Mouse (Mus musculus) thymus, postnatal 0 days (tissue): ENCODE measurements at regions not wholly inside any gene's neighbourhood (a gene's known extent, or its start where the extent isn't known, plus 50 kb on each side); places are given as distances from the start of the nearest gene placed in this dataset.
"Not testable (repeated sequence)": the region's sequence is repeated elsewhere in the genome, so short reads cannot be mapped to it uniquely, and the experiment has no call there.

Experiments
- DNase-seq: peaks from one replicate; pipeline ENCODE4 v3.0.0-alpha.2; 2015; ENCODE audit warnings: low spot score

DNA sequence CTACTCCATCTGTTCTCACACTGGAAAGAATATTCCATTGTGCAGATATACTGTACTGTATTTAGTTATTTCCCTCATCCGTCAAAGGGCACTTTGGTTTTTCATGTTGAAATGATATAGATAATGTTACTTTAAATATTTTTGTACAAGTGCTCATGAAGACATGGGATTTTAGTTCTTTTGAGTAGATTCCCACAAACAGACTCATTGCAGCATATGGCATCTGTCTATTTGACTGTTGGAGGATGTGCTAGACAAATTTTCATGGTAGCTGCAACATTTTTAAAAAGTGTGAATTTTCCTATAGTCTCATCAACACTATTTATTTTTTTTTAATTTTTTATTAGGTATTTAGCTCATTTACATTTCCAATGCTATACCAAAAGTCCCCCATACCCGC lies 502.5 kb downstream of the Hdgfl1 start:
- DNase-seq, result no peak

DNA sequence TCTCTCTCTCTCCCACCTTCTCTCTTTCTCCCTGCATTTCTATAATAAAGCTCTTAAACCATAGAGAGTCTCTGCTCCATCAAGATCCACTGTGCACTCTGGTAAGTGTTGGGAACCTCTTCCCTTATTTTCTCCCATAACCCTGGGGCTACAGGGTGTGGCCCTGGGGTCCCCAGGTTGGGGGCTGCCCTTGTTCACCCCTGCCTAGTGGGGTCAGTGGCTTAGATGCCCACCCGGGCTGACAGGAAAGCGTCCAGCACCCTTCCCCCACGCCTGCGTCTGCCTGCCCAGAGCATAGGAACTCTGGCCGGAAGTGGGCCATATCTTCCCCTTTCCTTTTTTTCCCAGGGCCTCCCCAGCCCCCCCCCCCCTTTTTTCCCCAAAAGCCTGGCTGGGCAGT lies 534.0 kb downstream of the Hdgfl1 start:
- DNase-seq, result no peak

DNA sequence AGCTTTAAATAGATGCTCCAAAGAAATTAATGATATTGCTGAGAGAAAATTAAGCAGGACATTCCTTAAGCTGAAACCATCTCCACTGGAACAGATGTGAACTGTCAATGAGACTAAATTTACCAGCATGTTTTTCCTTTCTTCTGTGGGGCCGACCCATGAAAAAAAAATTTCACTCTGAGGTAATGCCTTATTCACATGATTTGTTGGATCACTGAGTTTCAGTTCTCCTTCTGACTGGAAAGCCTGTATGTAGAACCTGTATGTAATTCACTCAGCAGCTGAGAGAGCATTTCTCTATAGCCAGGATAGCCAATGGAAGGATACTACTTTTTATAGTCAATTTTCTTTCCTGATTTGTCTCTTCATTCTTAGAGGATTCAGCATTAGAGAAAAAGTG lies 535.3 kb downstream of the Hdgfl1 start:
- no peak for DNase-seq

DNA sequence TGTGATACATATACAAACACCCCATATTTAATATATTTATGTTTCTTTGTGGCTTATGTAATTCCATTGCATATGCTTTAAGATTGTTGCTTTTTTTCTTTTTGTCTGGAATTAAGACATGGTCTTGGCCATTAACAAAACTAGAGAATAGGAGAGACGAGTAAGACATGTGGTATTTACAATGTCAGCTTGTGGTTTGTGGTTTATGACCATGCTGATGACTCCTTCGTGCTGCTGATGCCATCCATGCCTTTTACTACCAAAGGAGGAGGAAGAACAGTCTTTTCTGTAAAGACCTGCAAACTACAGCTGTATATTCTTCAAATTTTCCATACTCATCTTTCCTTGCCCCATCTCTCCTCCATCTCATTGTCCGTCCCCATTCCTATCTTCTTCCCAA lies 552.7 kb downstream of the Hdgfl1 start:
- DNase-seq, result no peak

DNA sequence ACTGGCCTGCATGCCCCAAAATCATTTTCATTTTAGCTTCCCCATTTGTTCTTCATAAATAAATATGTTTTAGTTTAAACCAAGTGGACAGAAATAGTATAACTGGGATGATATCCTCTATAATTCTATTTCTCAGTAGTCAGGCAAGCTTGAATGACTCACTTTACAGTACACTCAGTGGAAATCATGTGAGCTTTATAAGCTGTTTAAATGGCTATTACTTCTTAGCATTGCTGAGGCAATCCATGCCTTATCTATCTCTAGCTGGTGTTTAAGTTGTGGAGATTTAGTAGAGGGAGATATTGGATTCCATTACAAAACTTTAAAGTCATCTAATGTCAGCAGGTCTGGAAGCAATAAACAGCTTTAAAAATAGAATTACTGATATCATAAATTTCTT lies 553.4 kb downstream of the Hdgfl1 start:
- no peak for DNase-seq

DNA sequence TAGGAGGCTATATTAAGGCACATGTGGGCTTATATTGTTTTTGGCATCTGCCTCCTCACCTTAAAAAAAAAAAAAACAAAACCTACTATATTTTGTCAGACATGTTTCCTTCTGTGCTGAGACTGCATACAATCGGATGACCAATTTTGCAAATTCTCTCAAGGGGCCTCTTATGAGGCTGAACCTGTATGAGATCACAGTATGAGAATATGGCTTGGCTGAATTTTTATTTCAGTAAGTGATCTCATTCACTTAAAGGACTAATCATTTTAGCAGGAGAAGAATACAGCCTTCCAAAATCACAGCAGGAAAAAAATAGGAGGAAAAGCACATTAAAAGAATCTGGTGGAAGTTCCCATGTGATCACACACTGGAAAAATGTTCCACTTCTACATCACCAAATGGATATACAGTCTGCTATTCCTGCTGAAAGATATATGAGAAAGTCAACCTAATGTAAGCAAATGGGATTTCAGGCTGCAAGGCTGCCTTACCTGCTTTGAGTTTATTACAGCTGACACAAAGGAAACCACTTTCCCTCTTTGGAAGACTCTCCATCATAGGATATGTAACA lies 564.3 kb downstream of the Hdgfl1 start:
- no peak for DNase-seq

DNA sequence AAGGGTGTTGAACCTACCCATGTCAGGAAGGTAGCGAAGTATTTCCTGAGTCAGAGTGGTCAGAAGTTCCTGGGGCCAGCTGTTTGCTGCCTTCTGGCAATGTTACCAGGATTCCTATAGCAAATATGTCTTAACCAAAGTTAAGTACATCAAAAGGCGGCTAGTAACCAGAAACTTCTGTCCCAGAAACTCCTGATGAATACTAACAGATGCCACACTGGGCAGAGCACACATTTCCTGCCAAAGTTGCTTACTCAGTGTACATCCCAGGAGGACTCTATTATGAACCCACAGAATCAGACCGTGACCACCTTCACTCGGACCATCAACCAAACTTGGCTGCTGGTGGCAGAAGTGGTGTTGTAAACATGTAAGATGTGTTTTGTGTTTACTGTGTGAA lies 575.3 kb downstream of the Hdgfl1 start:
- DNase-seq, result no peak

DNA sequence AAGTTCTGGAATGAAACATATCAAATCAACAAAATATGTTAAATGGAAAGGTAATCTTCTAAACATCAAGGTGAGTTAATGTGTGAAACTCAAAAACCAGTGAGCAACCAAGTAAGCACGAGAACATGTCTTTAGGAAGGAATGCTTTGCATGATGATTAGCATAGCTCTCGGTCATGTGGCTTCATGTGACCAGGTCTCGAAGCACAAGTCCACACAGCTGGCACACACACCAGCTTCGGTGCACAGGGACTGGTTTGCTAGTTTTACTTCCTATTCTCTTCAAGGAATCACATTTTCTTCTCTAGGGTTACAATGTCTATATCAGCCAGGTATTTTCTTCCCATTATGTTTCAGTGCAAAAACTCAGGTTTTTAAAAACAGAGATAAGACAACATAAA lies 586.1 kb downstream of the Hdgfl1 start:
- no peak for DNase-seq

DNA sequence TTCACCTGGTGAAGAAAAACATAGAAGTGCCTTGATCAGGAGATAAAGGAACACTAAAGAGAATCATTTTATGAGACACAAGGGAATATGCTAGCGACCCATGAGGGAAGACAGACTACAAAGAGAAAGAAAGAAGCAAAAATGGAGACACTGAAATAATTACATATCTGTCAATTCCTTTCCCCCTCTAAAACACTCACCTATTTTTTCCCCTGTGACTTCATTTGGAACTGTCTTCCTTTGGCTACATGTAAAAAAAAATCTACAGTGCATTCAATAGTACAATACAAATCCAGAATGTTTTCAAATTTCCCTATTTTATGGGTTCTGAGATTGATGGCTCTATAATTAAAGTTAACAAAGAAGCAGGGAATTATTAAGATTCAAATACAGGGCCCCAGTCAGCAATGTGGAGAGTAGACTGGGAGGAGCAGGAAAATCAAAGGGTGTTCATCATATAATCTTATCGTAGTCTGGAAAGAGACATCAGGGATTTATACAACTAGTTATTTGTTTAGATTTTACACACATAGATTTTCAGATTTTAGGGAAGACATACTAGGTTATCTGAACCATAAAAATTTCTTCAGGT lies 598.0 kb downstream of the Hdgfl1 start:
- DNase-seq, result no peak

DNA sequence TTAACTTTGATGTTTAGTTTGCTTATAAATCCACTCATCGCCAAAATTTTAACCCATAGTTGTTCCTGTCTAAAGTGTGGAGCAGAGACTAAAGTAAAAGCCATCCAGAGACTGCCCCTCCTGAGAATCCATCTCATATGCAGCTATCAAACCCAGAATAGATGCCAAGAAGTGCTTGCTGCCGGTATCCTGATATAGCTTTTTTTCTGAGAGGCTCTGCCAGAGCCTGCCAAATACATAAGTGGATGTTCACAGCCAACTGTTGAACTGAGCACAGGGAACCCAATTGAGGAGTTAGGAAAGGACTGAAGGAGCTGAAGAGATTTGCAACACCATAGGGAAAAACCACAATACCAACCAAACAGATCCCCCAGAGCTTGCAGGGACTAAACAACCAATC lies 600.3 kb downstream of the Hdgfl1 start:
- no peak for DNase-seq

DNA sequence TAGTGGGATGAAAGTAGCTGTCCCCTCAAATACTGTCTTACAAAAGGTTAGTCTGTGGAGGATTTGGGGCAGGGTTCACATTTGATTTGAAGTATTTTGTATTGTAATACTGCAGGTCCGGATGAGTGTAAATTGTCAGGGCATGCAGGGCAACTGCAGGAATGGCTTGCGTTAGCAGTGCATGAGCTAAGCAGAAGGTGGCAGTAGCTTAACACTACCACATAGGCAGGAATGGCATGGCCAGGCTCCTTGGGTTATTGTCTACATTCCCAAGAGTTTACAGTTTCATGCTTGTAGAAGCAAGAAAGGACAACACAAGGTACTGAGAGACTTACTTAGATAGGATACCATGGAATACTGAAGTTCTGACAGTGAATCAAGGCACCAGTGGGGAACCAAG lies 611.3 kb downstream of the Hdgfl1 start:
- no peak for DNase-seq

DNA sequence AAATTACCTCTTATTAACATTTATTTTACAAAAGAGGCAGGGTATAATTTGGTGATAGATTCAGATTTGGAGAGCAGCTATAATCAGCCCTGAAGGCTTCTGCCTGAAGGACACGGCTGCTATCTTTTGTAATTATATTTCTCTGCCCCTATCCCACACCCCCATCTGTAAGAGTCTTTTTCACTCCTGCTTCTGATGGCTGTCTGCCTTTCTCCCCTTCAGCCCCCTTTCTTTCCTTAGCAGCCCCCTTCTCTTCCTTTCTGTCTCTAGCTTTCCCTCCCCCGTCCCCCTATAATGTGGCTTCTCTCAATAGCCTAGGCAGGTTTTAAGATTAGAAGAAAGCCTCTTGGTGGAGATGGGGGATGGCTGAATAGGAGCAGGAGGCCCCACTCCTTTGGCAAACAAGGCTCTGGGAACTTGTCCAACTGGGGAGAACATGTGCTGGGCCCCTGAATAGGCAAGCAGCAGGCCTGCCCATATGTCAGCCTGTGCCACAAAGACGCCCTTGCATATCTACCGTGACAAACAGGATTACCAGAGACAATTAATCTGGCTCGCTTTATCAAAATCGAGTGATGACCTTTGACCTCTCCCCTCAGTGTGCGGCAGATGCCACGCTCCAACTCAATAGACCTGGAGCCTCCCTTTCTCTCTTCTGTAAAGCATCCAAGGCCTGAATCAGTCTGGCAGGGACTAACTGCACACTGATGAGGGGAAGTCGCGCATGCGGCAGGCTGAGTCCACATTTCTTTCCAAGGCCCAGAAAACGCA lies 615.1 kb downstream of the Hdgfl1 start:
- no peak for DNase-seq

DNA sequence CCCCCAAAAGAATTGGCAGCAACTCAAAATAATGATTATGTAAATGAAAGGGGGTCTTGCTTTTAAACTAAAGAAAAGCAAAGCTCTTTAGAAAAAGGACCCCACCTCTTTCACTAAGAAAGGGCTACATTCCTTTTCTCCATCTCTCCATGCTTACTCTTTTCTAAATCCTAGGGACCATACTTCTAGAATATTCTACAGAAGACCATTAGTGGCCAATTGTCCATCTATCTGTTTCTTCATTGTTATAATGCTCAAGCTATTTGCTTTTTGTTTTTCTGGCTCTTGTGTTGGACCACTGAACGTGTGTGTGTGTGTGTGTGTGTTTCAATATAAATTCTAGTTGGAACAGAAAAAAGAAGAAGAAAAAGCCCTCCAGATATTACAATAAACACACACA lies 615.7 kb downstream of the Hdgfl1 start:
- DNase-seq, result no peak

DNA sequence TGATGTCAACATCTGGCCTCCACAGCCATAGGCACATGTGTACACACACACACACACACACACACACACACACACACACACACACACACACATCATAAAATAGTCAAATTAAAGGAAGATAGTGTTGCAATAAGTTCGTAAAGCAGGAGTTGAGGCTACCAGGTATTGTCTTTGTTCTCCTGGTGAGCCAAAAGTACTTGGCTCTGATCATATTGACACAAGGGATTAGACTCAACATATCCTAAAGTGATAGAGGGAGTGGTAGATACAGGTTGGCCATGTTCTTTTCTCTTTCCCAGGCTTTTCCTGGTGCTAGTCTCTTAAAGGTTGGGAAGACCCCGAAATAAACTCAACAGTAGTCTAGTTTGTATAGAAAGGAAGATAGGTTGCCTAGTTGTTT lies 616.9 kb downstream of the Hdgfl1 start:
- DNase-seq, result no peak

DNA sequence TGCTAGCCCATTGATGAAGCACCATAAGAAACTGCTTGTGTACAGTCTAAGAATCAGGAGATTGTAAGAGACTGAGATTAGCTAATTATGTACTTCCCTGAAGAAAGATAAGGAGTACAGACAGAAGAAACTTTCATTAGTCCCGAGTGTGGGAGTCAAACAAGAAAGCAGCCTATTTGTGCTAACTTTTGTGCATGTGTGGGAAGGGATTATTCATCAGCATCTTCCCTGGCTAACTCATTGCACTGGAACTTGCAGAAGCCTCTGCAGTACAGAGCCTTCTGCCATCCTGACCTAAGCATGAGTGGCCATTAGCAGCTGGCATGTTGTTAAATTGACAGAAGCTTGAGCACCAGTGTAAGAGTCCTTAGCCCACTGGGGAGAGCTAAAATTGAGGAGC lies 619.5 kb downstream of the Hdgfl1 start:
- no peak for DNase-seq

DNA sequence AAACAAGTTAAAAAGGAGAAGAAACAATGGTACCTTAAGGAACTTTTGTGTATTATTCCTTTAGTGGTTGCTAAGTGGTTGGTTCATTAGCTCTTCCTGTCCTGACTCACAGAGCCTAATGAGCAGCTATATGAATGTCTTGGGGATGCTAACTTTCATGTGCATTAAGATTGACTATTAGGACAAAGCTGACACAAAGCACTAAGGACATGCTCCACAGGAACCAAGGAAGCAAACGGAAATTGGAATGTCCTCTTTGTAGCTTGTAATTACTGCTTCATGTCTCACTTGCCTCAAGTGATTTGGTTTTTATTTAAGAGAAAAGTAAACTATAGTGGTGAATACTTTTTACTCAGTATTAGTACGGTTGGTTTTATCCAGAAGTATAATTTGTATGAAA lies 627.2 kb downstream of the Hdgfl1 start:
- no peak for DNase-seq

DNA sequence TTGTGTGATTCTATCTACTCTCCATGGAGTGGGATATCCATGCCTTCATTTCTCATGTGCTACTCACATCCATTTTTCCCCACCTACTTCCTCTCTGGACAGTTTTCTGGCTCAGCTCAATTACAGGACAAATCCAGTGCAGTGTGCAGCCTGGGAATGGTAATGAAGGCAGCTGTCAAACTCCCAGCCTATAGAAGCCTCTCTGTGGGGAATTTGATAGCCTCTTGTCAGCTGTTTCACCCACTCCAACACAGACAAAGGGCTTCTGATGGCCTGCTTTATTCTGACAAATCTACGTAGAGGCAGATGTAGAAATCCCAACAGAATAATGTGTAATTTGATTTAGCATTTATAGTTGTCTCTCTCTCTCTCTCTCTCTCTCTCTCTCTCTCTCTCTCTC lies 650.6 kb downstream of the Hdgfl1 start:
- DNase-seq, result no peak

DNA sequence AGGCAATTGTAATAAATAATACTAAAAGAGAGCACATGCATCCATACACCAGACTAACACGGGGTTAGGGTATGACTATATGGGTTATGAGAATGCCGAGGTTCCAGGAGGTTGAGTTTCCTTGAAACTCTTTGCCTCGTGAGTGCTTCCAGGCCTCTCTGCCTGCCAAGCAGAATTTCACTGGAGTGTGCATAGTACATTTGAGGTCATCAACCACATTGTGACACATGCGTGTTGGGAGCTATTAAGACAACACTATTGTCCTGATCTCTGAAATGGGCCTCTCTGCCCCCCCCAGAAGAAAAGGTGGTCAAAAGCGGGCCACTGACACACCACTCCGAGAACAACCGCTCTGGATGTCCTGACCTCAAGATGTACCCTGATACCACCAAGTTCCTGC lies 655.8 kb downstream of the Hdgfl1 start:
- no peak for DNase-seq

DNA sequence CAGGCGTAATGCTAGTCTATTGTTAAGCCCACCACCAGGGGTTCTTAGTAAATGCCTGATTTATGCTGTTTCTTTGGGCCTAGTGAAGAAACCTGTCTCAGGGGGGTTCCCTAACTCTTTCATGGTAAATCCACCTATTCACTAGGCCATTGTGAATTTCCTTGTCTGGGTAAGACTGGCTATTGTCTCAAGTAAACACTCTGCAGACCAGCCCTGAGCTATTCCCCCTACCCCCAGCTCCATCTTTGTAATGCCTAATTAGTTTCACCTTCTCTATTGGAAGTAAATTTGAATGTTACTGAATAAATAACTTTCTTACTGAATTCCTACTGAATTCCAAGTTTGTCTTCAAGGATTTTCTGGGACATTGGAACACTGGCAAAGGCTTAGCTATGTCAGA lies 656.2 kb downstream of the Hdgfl1 start:
- not testable (repeated sequence) for DNase-seq

DNA sequence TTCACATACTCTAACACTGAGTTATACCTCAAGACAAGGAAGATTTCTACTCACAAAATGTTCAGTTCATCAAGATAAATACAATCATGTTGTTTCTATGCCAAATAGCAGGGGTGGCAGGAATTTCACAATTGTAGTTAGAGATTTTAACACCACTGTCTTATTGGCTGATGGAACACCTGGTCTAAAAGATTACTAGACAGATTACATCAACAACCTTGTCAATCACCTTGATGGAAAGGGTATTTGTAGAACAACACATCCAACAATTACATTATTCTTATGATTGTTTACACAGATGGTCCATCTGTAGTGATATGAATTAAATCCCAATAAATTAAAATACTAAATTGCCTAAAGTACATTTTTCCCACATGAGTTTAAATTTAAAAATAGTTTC lies 657.4 kb downstream of the Hdgfl1 start:
- no peak for DNase-seq

DNA sequence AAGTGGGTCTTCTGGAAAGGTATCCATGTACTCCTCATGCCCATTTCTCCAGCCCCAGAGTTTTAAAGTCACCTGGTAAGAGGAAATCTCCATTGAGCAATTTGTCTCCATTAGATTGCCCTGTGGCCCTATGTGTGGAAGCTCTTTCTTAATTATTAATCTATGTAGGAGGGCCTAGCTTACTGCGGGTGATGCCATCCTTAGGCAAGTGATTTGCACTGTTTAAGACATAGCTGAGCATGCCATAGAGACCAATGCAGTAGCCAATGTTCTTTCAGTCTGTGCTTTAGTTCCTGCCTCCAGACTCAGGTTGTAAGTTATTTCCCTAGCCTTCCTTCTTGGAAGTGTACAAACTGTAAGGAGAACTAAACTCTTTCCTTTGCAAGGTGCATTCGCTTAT lies 661.0 kb downstream of the Hdgfl1 start:
- DNase-seq, result no peak

DNA sequence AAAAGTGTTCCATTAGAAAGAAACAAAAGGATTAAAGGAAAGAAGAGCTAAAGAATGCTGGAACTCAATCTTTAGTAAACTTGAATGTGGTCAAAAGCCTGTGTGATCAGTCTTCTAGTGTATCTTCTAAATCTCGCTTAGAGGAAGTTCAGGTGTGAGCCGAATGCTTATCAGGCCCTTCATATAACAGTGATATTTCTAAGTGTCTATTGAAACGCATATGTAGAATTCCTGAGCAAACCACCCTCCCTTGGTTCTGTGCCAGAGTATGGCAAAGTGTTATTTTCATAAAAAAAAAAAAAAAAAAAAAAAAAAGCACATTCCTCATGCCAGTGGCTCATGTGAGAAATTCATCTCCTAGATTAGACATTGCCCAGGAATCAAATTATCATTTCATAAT lies 681.2 kb downstream of the Hdgfl1 start:
- DNase-seq, result no peak

DNA sequence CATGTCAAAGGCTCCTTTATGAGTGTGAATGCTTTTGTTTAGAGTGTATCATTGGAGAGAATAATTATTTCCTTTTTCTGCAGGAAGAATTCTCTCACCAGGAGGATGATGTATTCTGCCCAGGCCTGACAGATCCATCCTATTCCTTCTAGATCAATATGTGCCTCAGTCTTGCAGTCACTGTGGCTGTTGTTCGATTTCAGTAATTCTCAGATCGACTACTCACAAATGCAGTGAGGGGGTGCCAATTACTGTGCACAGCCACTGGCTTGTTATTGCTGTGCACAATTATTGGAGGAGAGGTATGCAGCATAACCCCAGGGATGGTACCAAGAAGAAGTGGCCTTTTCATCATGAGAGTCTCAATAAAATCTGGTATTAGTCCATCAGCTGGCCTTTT lies 689.2 kb downstream of the Hdgfl1 start:
- no peak for DNase-seq
